ENCODE assay signal across 9 mouse cellular contexts in genomic region chr12:102877301-102878030, GRCm38 (mm10). TPM values are rescaled to one million over a fixed set of nuclear protein-coding genes. Genes with fewer than 3 reads are reported as not detected.
DNase-seq lines count a peak whose midpoint lies in the region; ATAC-seq and TF ChIP-seq lines count a peak whose summit lies in the region.
"Had no signal": no experiment of that assay in that cellular context is flagged by ENCODE, and none has a peak within 500 bp of the region (broad histone marks: within the 10 kb centered on the region; RNA-seq: fewer than 3 reads in every experiment).

No protein-coding gene starts in this region.

- in situ Hi-C loops in ES-E14 (cut with MboI; ENCODE audit: low sequenced_read_pairs in 2 of 2, unreplicated experiment in 2 of 2): no loop called here

- peak overlapping the region; percentile 99 for H3K9ac ChIP-seq in ES-E14 (ENCODE audit: insufficient read depth, low read depth, low read length, poor library complexity, severe bottlenecking)
- peak overlapping the region; percentile 93 for H3K9ac ChIP-seq in forebrain, embryonic 11.5 days (ENCODE audit: low read length)
- peak overlapping the region; percentile 96 for H3K9ac ChIP-seq in lung, embryonic 16.5 days (ENCODE audit: low read length)

- intact Hi-C loops in heart, postnatal 25 days (cut with DNase I): loop anchor here (2.0 to 5.0 kb wide), 3 partner anchors 85 to 135 kb away; partner anchors contain the start of genes Gm20604, Moap1 and Tmem251

- ATAC-seq in forebrain, embryonic 11.5 days (replicated peaks; ENCODE audit: low FRiP score): peak; percentile 74
- peak; percentile 76 for ATAC-seq in lung, embryonic 16.5 days (ENCODE audit: low read depth)

- no peaks in the 10 kb centered on the region for H3K27me3 ChIP-seq in forebrain, embryonic 11.5 days (ENCODE audit: control insufficient read depth, insufficient read depth, low read length)
- H3K27me3 ChIP-seq in lung, embryonic 16.5 days (ENCODE audit: control insufficient read depth, insufficient read depth, low read depth, low read length): no peaks in the 10 kb centered on the region
- no peaks in the 10 kb centered on the region for H3K27me3 ChIP-seq in thymus, adult 2 months (ENCODE audit: control insufficient read depth, insufficient read depth, low read length)

- H3K9me3 ChIP-seq in ES-E14 (ENCODE audit: control insufficient read depth, insufficient read depth, low read depth, low read length): no peaks in the 10 kb centered on the region
- no peaks in the 10 kb centered on the region for H3K9me3 ChIP-seq in forebrain, embryonic 11.5 days (ENCODE audit: control insufficient read depth, low read length)
- no peaks in the 10 kb centered on the region for H3K9me3 ChIP-seq in lung, embryonic 16.5 days (ENCODE audit: control insufficient read depth, low read length)

- under 1% methylated on average over 43 of the region's 70 CpGs for WGBS in forebrain, embryonic 11.5 days
- under 1% methylated on average over 28 of the region's 70 CpGs for WGBS in lung, embryonic 16.5 days
- 2% methylated on average over 67 of the region's 70 CpGs for WGBS in olfactory bulb, adult 2 months
- 3% methylated on average over 70 of the region's 70 CpGs for WGBS in thymus, adult 2 months

- no peaks in the 10 kb centered on the region for H3K36me3 ChIP-seq in ES-E14 (ENCODE audit: control insufficient read depth, insufficient read depth, low read length, poor library complexity, severe bottlenecking)
- H3K36me3 ChIP-seq in forebrain, embryonic 11.5 days (ENCODE audit: control insufficient read depth, insufficient read depth, low read length): no peaks in the 10 kb centered on the region
- H3K36me3 ChIP-seq in lung, embryonic 16.5 days (ENCODE audit: control insufficient read depth, insufficient read depth, low read length): no peaks in the 10 kb centered on the region
- no peaks in the 10 kb centered on the region for H3K36me3 ChIP-seq in thymus, adult 2 months (ENCODE audit: control insufficient read depth, insufficient read depth, low read length)

- peaks cover 3% of the 10 kb centered on the region in 2 experiments; a peak in 2 of 4 replicates for H3K4me1 ChIP-seq in ES-E14 (ENCODE audit: control insufficient read depth in 2 of 2, insufficient read depth in 2 of 2, low read length in 2 of 2, poor library complexity in 1 of 2)
- H3K4me1 ChIP-seq in forebrain, embryonic 11.5 days (replicated peaks; ENCODE audit: control insufficient read depth, insufficient read depth, low read length): peaks cover 2% of the 10 kb centered on the region; the same call in 1 of the 2 replicates
- peaks cover 13% of the 10 kb centered on the region for H3K4me1 ChIP-seq in lung, embryonic 16.5 days (replicated peaks; ENCODE audit: control insufficient read depth, insufficient read depth, low read length)
- peaks cover 3% of the 10 kb centered on the region for H3K4me1 ChIP-seq in olfactory bulb, adult 2 months (ENCODE audit: control insufficient read depth, insufficient read depth, low read length)
- peaks cover 6% of the 10 kb centered on the region for H3K4me1 ChIP-seq in thymus, adult 2 months (replicated peaks; ENCODE audit: control insufficient read depth, insufficient read depth, low read length)

- peak overlapping the region; percentile 80 for H3K4me2 ChIP-seq in forebrain, embryonic 11.5 days (ENCODE audit: low read depth, low read length, severe bottlenecking)
- peak overlapping the region; percentile 93 for H3K4me2 ChIP-seq in lung, embryonic 16.5 days (ENCODE audit: low read depth, low read length)

- no peak for TF ChIP-seq POLR2A in olfactory bulb, adult 2 months (IDR thresholded peaks at IDR 0.05; ENCODE audit: insufficient read depth, low read depth, low read length)
- TF ChIP-seq POLR2A in thymus, adult 2 months (IDR thresholded peaks at IDR 0.05; ENCODE audit: control insufficient read depth, extremely low read depth, insufficient read depth, low read length, poor library complexity): no peak

- no peak for TF ChIP-seq CTCF in olfactory bulb, adult 2 months (IDR thresholded peaks at IDR 0.05; ENCODE audit: insufficient read depth, low read depth, low read length)
- TF ChIP-seq CTCF in thymus, adult 2 months (IDR thresholded peaks at IDR 0.05; ENCODE audit: borderline replicate concordance, control insufficient read depth, extremely low read depth, insufficient read depth, low read length, poor library complexity): no peak

- DNase-seq in ES-E14 (ENCODE audit: low read depth, low spot score): peak; percentile 37
- DNase-seq in c-Kit-negative CD71-positive TER-119-positive erythroid progenitor cells, embryonic 14.5 days (ENCODE audit: low read depth, low spot score): peak; percentile 47
- DNase-seq in forebrain, embryonic 11.5 days (ENCODE audit: low spot score): peak; percentile 79
- DNase-seq in heart, postnatal 25 days (ENCODE audit: low spot score): peak; percentile 10
- peak; percentile 48 to 68 for DNase-seq in kidney, postnatal 4 days
- DNase-seq in thymus, adult 2 months: peak; percentile 53

- H3K4me3 ChIP-seq in ES-E14 (ENCODE audit: insufficient read depth in 1 of 2, low read depth in 1 of 2, low read length in 2 of 2, poor library complexity in 1 of 2, severe bottlenecking in 1 of 2): peak overlapping the region; percentile 68 to 99
- peak overlapping the region; percentile 97 for H3K4me3 ChIP-seq in forebrain, embryonic 11.5 days (ENCODE audit: low read depth, low read length)
- peak overlapping the region; percentile 94 for H3K4me3 ChIP-seq in lung, embryonic 16.5 days (ENCODE audit: low read length)
- peak overlapping the region; percentile 100 for H3K4me3 ChIP-seq in olfactory bulb, adult 2 months (ENCODE audit: insufficient read depth, low read depth, low read length)
- peak overlapping the region; percentile 83 for H3K4me3 ChIP-seq in thymus, adult 2 months (ENCODE audit: control insufficient read depth, insufficient read depth, low read length)

- peak overlapping the region; percentile 77 for H3K27ac ChIP-seq in ES-E14 (ENCODE audit: insufficient read depth, low read depth, low read length, poor library complexity, severe bottlenecking)
- peak overlapping the region; percentile 85 for H3K27ac ChIP-seq in forebrain, embryonic 11.5 days (ENCODE audit: low read depth, low read length)
- peak overlapping the region; percentile 97 for H3K27ac ChIP-seq in lung, embryonic 16.5 days (ENCODE audit: low read length)
- peak overlapping the region; percentile 87; the same call in 1 of the 2 replicates for H3K27ac ChIP-seq in olfactory bulb, adult 2 months (ENCODE audit: insufficient read depth, low read depth, low read length)
- no peak overlapping the region; the same call in 1 of the 2 replicates for H3K27ac ChIP-seq in thymus, adult 2 months (ENCODE audit: control insufficient read depth, insufficient read depth, low read length)

TF ChIP-seq in ES-E14, 5 proteins besides CTCF, POLR2A, EP300 and RAD21:
- no peak for TF ChIP-seq MAFK (IDR thresholded peaks at IDR 0.05; ENCODE audit: insufficient read depth, low read depth, low read length)
- no peak for TF ChIP-seq CHD2 (IDR thresholded peaks at IDR 0.05; ENCODE audit: low read depth, low read length)
- TF ChIP-seq HCFC1 (IDR thresholded peaks at IDR 0.05; ENCODE audit: borderline replicate concordance, insufficient read depth, low read length): no peak; the same call in 1 of the 2 replicates
- TF ChIP-seq ZC3H11A (IDR thresholded peaks at IDR 0.05; ENCODE audit: borderline replicate concordance, low read depth, low read length): no peak
- no peak for TF ChIP-seq ZNF384 (IDR thresholded peaks at IDR 0.05; ENCODE audit: low read depth, low read length)
TF ChIP-seq in ES-E14: peak in this region for 0.

RNA-seq across cellular contexts. Expression of gene Btbd7, which starts 0.8 kb away (rescaled TPM):
- 17.6 and 17.7 TPM in 2 replicates for total RNA-seq in ES-E14 (2012; rRNA removed)
- polyA plus RNA-seq in forebrain, embryonic 11.5 days (2014; fragmentation: Nextera tagmentation; extraction: Ambion mirVana): 21.9 and 22.1 TPM in 2 replicates
- 10 to 100 TPM; 24.7 to 28.6 TPM for total RNA-seq in heart, postnatal 25 days (2021)
- polyA plus RNA-seq in lung, embryonic 16.5 days (2015; fragmentation: Nextera tagmentation; extraction: Ambion mirVana): 17.1 and 18.1 TPM in 2 replicates
- not detected in 2 replicates for polyA plus RNA-seq in olfactory bulb, adult 2 months (2012; ENCODE audit: insufficient read depth, insufficient read length, low replicate concordance, missing spikeins)
- 22.1 and 23.8 TPM in 2 replicates for polyA plus RNA-seq in thymus, adult 2 months (2012; rRNA removed)

RNA-seq across cellular contexts. Expression of gene Cox8c, which starts 21.6 kb away (rescaled TPM):
- total RNA-seq in ES-E14 (2012; rRNA removed): 0.80 TPM in 1 of 2 replicates, not detected in the other
- not detected in 2 replicates for polyA plus RNA-seq in forebrain, embryonic 11.5 days (2014; fragmentation: Nextera tagmentation; extraction: Ambion mirVana)
- not detected for total RNA-seq in heart, postnatal 25 days (2021)
- not detected in 2 replicates for polyA plus RNA-seq in lung, embryonic 16.5 days (2015; fragmentation: Nextera tagmentation; extraction: Ambion mirVana)
- polyA plus RNA-seq in olfactory bulb, adult 2 months (2012; ENCODE audit: insufficient read depth, insufficient read length, low replicate concordance, missing spikeins): not detected in 2 replicates
- not detected in 2 replicates for polyA plus RNA-seq in thymus, adult 2 months (2012; rRNA removed)
- total RNA-seq: heart, postnatal 14 days had no signal

Comparison
In these comparisons a context has a peak if more than half of its experiments do, and no peak if none do; other contexts are left out.
1. DNase-seq: peak in every context shown above with its lines; median percentile 79 in forebrain, embryonic 11.5 days; 58 in kidney, postnatal 4 days; 53 in thymus, adult 2 months; 47 in c-Kit-negative CD71-positive TER-119-positive erythroid progenitor cells, embryonic 14.5 days; 37 in ES-E14; 10 in heart, postnatal 25 days.